Mouse (Mus musculus) forebrain, embryonic 13.5 days (tissue): ENCODE data around the gene Gm42791. TPM values are rescaled to one million over a fixed set of nuclear protein-coding genes. Genes with fewer than 3 reads are reported as not detected.

Experiments used
- ATAC-seq: fragments of 200-750 bp; cut with Nextera tagmentation; 2 replicates; pipeline ENCODE4 v1.8.0; 2017
- H3K27ac ChIP-seq: fragments of 300-500 bp; sonication (generic); 2 replicates; pipeline ENCODE4 v1.5.1; 2015; ENCODE audit warnings: inconsistent platforms, mild to moderate bottlenecking, moderate library complexity
- H3K27me3 ChIP-seq: fragments of 300-500 bp; sonication (generic); 2 replicates; pipeline ENCODE4 v1.6.1; 2015; ENCODE audit warnings: mild to moderate bottlenecking, inconsistent platforms
- H3K36me3 ChIP-seq: fragments of 300-500 bp; sonication (generic); 2 replicates; pipeline ENCODE4 v1.6.1; 2015; ENCODE audit warnings: mild to moderate bottlenecking, inconsistent platforms; ENCODE audit not compliant: poor library complexity, severe bottlenecking
- H3K4me1 ChIP-seq: fragments of 300-500 bp; sonication (generic); 2 replicates; pipeline ENCODE4 v1.6.1; 2015; ENCODE audit warnings: inconsistent platforms
- H3K4me2 ChIP-seq: fragments of 300-500 bp; sonication (generic); 2 replicates; pipeline ENCODE4 v1.6.1; 2015; ENCODE audit warnings: inconsistent platforms, mild to moderate bottlenecking, moderate library complexity
- H3K4me3 ChIP-seq: fragments of 300-500 bp; sonication (generic); 2 replicates; pipeline ENCODE4 v1.5.1; 2015; ENCODE audit warnings: mild to moderate bottlenecking, inconsistent platforms
- H3K9ac ChIP-seq: fragments of 300-500 bp; sonication (generic); 2 replicates; pipeline ENCODE4 v1.6.1; 2015; ENCODE audit warnings: mild to moderate bottlenecking, inconsistent platforms
- H3K9me3 ChIP-seq: fragments of 300-500 bp; sonication (generic); replicated peaks from 2 replicates; pipeline ENCODE4 v1.6.1; 2016; ENCODE audit warnings: inconsistent platforms
- WGBS: fragments of 180-500 bp; shearing (Covaris S2); methylation state at CpG from one replicate; pipeline ENCODE4 v1.1.7; 2015; 5-methylcytosine and 5-hydroxymethylcytosine counted together
- polyA plus RNA-seq: library from polyadenylated mRNA; unstranded; fragments of >200 nt; fragmentation: Nextera tagmentation; extraction: Ambion mirVana; gene quantifications from 2 replicates; pipeline ENCODE4 v1.2.1, GENCODE M21; 2015

The Gm42791 gene
- 3.5 and 10.1 TPM in 2 replicates for polyA plus RNA-seq

- no peaks in the 10 kb centered on the region for H3K36me3 ChIP-seq
- H3K4me2 ChIP-seq, result peak within 1 kb of the TSS; percentile 73
- H3K4me1 ChIP-seq, result peaks cover 26% of the 10 kb centered on the region
- peak; percentile 95 for ATAC-seq
- under 1% methylated on average over 33 of the region's 33 CpGs for WGBS
- peak within 1 kb of the TSS; percentile 77 for H3K9ac ChIP-seq
- H3K4me3 ChIP-seq, result peak within 1 kb of the TSS; percentile 51
- no peaks in the 10 kb centered on the region; the same call in 1 of the 2 replicates for H3K9me3 ChIP-seq
- H3K27ac ChIP-seq, result peak within 1 kb of the TSS; percentile 94
- no peaks in the 10 kb centered on the region for H3K27me3 ChIP-seq
Observed at GRCm38 (mm10) chr5:148994706-148995414, at the start of gene Gm42791. Gene Gm42791, minus strand, starts transcription at chr5:148995147.

- no peak overlapping the region for H3K4me3 ChIP-seq
- H3K27ac ChIP-seq, result no peak overlapping the region
- 86% methylated on average over 4 of the region's 4 CpGs for WGBS
- H3K36me3 ChIP-seq, result peaks cover 25% of the 10 kb centered on the region
- H3K27me3 ChIP-seq, result no peaks in the 10 kb centered on the region
- H3K4me1 ChIP-seq, result 0 out of 2 replicates have a peak, but pooled peaks cover 4% of the 10 kb centered on the region
- no peaks in the 10 kb centered on the region; the same call in none of the 2 replicates for H3K9me3 ChIP-seq
- no peak for ATAC-seq
- H3K4me2 ChIP-seq, result no peak overlapping the region
- no peak overlapping the region for H3K9ac ChIP-seq
Observed at GRCm38 (mm10) chr5:149044067-149044466, 49.1 kb upstream of the Gm42791 start.

- no peaks in the 10 kb centered on the region for H3K4me1 ChIP-seq
- no peak overlapping the region for H3K27ac ChIP-seq
- WGBS, result 86% methylated on average over 6 of the region's 6 CpGs
- H3K9ac ChIP-seq, result no peak overlapping the region
- no peak overlapping the region for H3K4me2 ChIP-seq
- H3K27me3 ChIP-seq, result no peaks in the 10 kb centered on the region
- ATAC-seq, result no peak
- no peak overlapping the region for H3K4me3 ChIP-seq
- H3K9me3 ChIP-seq, result no peaks in the 10 kb centered on the region; the same call in none of the 2 replicates
- peaks cover 21% of the 10 kb centered on the region for H3K36me3 ChIP-seq
Observed at GRCm38 (mm10) chr5:149043240-149043639, 48.3 kb upstream of the Gm42791 start.

GRCm38 (mm10) chr5:149039825-149040224 lies 44.9 kb upstream of the Gm42791 start:
- Histone ChIP-seq H3K27me3 (no peaks in the 10 kb centered on the region), H3K4me1 (0 out of 2 replicates have a peak, but pooled peaks cover 4% of the 10 kb centered on the region), H3K4me3 (no peak overlapping the region), H3K9ac (no peak overlapping the region), H3K36me3 (no peaks in the 10 kb centered on the region), H3K27ac (no peak overlapping the region), H3K9me3 (no peaks in the 10 kb centered on the region; the same call in none of the 2 replicates), H3K4me2 (no peak overlapping the region)
- no peak for ATAC-seq
- WGBS, result 90% methylated on average over 5 of the region's 5 CpGs

DNA sequence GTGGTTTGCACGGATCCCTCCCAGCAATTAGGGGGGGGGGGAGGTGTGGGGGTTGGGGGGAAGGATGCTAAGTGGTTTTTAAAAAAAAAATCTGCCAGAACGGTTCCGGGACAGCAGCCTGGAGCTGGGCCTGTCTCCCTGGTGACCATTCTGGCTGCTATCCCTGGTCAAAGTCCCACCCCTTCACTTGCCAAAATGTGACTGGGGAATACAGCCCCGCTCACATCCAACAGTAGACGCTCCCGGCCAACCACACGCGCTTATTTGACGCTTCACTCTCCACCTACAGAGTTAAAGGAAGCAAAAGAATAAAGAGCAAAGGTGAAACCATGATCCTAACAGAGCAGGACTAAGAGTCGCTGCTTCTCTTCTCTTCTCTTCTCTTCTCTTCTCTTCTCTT lies 42.8 kb upstream of the Gm42791 start:
- H3K36me3 ChIP-seq, result no peaks in the 10 kb centered on the region
- H3K4me1 ChIP-seq, result 0 out of 2 replicates have a peak, but pooled peaks cover 4% of the 10 kb centered on the region
- 23% methylated on average over 10 of the region's 10 CpGs for WGBS
- H3K9ac ChIP-seq, result no peak overlapping the region
- no peak for ATAC-seq
- H3K4me3 ChIP-seq, result no peak overlapping the region
- no peak overlapping the region for H3K4me2 ChIP-seq
- H3K27ac ChIP-seq, result no peak overlapping the region
- no peaks in the 10 kb centered on the region; the same call in none of the 2 replicates for H3K9me3 ChIP-seq
- H3K27me3 ChIP-seq, result no peaks in the 10 kb centered on the region

DNA sequence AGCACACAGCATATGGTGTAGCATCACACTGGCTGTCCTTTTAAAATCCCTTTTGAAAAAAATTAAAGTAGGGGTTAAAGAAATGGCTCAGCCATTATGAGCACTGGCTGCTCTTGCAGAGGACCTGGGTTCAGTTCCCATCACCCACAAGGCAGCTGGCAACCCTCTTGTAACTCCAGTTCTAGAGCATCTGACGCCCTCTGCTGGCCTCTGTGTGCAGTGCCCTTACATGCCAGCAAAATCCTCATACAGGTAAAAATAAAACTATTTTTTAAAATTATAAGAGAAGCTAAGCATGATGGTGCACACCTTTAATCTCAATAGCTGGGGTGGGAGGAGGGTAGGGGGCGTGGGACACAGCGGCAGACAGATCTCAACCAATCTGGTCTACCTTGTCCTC lies 42.0 kb upstream of the Gm42791 start:
- WGBS, result 92% methylated on average over 3 of the region's 3 CpGs
- ATAC-seq, result no peak
- H3K9me3 ChIP-seq, result no peaks in the 10 kb centered on the region; the same call in none of the 2 replicates
- H3K36me3 ChIP-seq, result no peaks in the 10 kb centered on the region
- no peak overlapping the region for H3K4me3 ChIP-seq
- peaks cover 7% of the 10 kb centered on the region for H3K4me1 ChIP-seq
- no peak overlapping the region for H3K4me2 ChIP-seq
- no peak overlapping the region for H3K27ac ChIP-seq
- no peak overlapping the region for H3K9ac ChIP-seq
- H3K27me3 ChIP-seq, result no peaks in the 10 kb centered on the region

DNA sequence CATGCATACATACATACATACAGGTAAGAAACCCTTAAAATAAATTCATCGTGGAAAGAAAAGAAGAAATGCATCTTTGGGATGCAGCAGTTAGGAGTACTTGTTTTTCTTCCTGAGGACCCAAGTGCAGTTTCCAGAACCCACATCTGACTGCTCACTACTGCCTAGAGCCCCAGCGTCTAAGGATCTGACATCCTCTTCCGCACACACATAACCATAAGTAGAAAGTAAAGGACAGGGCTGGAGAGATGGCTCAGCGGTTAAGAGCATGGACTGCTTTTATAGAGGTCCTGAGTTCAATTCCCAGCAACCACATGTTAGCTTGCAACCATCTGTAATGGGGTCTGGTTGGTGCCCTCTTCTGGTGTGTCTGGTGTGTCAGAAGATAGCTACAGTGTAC lies 37.5 kb upstream of the Gm42791 start:
- no peak for ATAC-seq
- Histone ChIP-seq H3K4me2 (no peak overlapping the region), H3K27me3 (no peaks in the 10 kb centered on the region), H3K9ac (no peak overlapping the region), H3K4me3 (no peak overlapping the region), H3K27ac (no peak overlapping the region), H3K9me3 (no peaks in the 10 kb centered on the region), H3K4me1 (peaks cover 16% of the 10 kb centered on the region), H3K36me3 (no peaks in the 10 kb centered on the region)
- WGBS, result 95% methylated on average over 4 of the region's 4 CpGs

- no peaks in the 10 kb centered on the region for H3K9me3 ChIP-seq
- H3K36me3 ChIP-seq, result no peaks in the 10 kb centered on the region
- H3K27ac ChIP-seq, result peak overlapping the region; percentile 86
- no peaks in the 10 kb centered on the region for H3K27me3 ChIP-seq
- peak overlapping the region; percentile 36 for H3K4me3 ChIP-seq
- peak overlapping the region; percentile 69 for H3K4me2 ChIP-seq
- peak; percentile 92 for ATAC-seq
- 2% methylated on average over 30 of the region's 30 CpGs for WGBS
- H3K4me1 ChIP-seq, result peaks cover 16% of the 10 kb centered on the region
- H3K9ac ChIP-seq, result peak overlapping the region; percentile 74
Observed at GRCm38 (mm10) chr5:149031199-149031750, 36.3 kb upstream of the Gm42791 start.

DNA sequence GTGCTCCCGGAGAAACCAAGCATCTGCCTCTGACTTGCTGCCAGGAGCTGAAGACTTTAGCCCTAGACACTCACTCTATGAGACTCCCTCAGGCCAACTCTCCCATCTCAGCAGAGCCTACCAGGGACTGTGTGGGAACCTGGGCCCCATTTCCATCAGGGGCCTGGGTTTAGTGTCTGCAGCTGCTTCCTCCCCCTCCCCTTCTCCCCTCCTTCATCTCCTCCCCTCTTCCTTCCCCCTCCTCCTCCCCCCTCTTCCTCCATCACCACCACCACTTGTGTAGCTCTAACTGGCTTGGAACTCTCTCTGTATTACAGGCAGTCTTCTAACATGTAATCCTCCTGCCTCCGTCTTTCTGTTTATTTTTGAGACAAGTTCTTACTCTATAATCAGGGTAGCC lies 35.2 kb upstream of the Gm42791 start:
- H3K9ac ChIP-seq, result no peak overlapping the region
- WGBS, result 73% methylated on average over 2 of the region's 2 CpGs
- no peak overlapping the region for H3K4me3 ChIP-seq
- no peak for ATAC-seq
- no peak overlapping the region for H3K27ac ChIP-seq
- H3K4me2 ChIP-seq, result no peak overlapping the region
- H3K27me3 ChIP-seq, result no peaks in the 10 kb centered on the region
- no peaks in the 10 kb centered on the region for H3K9me3 ChIP-seq
- H3K4me1 ChIP-seq, result peaks cover 16% of the 10 kb centered on the region
- H3K36me3 ChIP-seq, result no peaks in the 10 kb centered on the region

DNA sequence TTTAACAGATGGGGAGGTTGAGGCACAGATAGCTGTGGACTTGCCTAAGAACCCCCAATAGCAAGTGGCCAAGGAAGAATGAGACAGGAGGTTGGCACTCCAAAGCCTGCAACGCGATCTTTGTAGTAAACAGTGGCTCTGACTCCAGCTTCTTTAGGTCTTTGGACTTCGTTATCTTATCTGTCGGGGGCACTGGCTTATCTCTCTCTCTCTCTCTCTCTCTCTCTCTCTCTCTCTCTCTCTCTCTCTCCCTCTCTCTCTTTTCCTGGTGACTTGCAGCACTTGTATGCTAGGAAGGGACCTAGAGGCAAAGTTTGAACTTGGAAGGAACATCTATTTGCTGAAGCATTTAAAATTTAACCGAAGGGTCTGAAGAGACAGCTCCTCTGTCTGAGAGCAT lies 33.4 kb upstream of the Gm42791 start:
- Histone ChIP-seq H3K9me3 (no peaks in the 10 kb centered on the region), H3K4me1 (peaks cover 16% of the 10 kb centered on the region), H3K4me2 (no peak overlapping the region), H3K27ac (no peak overlapping the region), H3K36me3 (no peaks in the 10 kb centered on the region), H3K27me3 (no peaks in the 10 kb centered on the region), H3K4me3 (no peak overlapping the region), H3K9ac (no peak overlapping the region)
- no peak for ATAC-seq
- WGBS, result 81% methylated on average over 5 of the region's 5 CpGs

- Histone ChIP-seq H3K9ac (no peak overlapping the region), H3K36me3 (no peaks in the 10 kb centered on the region), H3K4me2 (no peak overlapping the region), H3K4me3 (no peak overlapping the region), H3K4me1 (peaks cover 16% of the 10 kb centered on the region), H3K27me3 (no peaks in the 10 kb centered on the region), H3K27ac (no peak overlapping the region), H3K9me3 (no peaks in the 10 kb centered on the region)
- ATAC-seq, result no peak
- 79% methylated on average over 8 of the region's 8 CpGs for WGBS
Observed at GRCm38 (mm10) chr5:149027389-149027788, 32.4 kb upstream of the Gm42791 start.

GRCm38 (mm10) chr5:149021120-149021519 lies 26.2 kb upstream of the Gm42791 start:
- H3K9ac ChIP-seq, result no peak overlapping the region
- H3K36me3 ChIP-seq, result no peaks in the 10 kb centered on the region
- no peak overlapping the region for H3K4me3 ChIP-seq
- 55% methylated on average over 7 of the region's 7 CpGs for WGBS
- no peaks in the 10 kb centered on the region for H3K9me3 ChIP-seq
- ATAC-seq, result no peak
- H3K4me2 ChIP-seq, result no peak overlapping the region
- no peaks in the 10 kb centered on the region for H3K27me3 ChIP-seq
- no peaks in the 10 kb centered on the region for H3K4me1 ChIP-seq
- H3K27ac ChIP-seq, result no peak overlapping the region
